Mouse (Mus musculus) left cerebral cortex, adult 2 months (tissue): ENCODE measurements around the gene Stom. TPM values are rescaled to one million over a fixed set of nuclear protein-coding genes. Genes with fewer than 3 reads are reported as not detected.

Experiments
- DNase-seq, 2 experiments: peaks; one replicate each; pipeline ENCODE4 v3.0.0; 2021 to 2022; ENCODE audit warnings: low spot score in 2 of 2, mixed read lengths in 1 of 2; ENCODE audit errors: extremely low spot score in 1 of 2
- H3K27ac ChIP-seq: fragments of 200-600 bp; 2 replicates; pipeline ENCODE4 v1.8.1; 2022
- H3K4me3 ChIP-seq: fragments of 200-600 bp; 2 replicates; pipeline ENCODE4 v1.8.1; 2022
- CTCF ChIP-seq: fragments of 200-600 bp; IDR thresholded peaks from 2 replicates; pipeline ENCODE4 v1.8.1; 2022; ENCODE audit warnings: antibody characterized with exemption, mild to moderate bottlenecking, moderate library complexity
- intact Hi-C: fragments of 180-260 bp; cut with DNase I; formaldehyde crosslinking; loops from one replicate; pipeline ENCODE4 v1.15.1; 2025
- total RNA-seq, 2 experiments: library from RNA; stranded (reverse); gene quantifications; 2 replicates each; pipeline ENCODE4 v1.2.3; 2021

Stom gene
- total RNA-seq, 2 experiments from 2014 or later: 6.3 to 6.7 TPM

GRCm38 (mm10) chr2:35314300-35314699 lies 22.5 kb downstream of the Stom start:
- intact Hi-C loops: no loop called here
- no peak overlapping the region for H3K27ac ChIP-seq
- no peak overlapping the region for H3K4me3 ChIP-seq
- DNase-seq: no peak
- TF ChIP-seq CTCF: no peak

GRCm38 (mm10) chr2:35309906-35310493 lies 26.8 kb downstream of the Stom start:
- intact Hi-C loops: no loop called here
- Histone ChIP-seq H3K4me3 (no peak overlapping the region), H3K27ac (no peak overlapping the region)
- no peak for DNase-seq
- TF ChIP-seq CTCF: no peak

- H3K4me3 ChIP-seq: no peak overlapping the region
- intact Hi-C loops: no loop called here
- DNase-seq: no peak
Observed at GRCm38 (mm10) chr2:35308166-35308565, 28.6 kb downstream of the Stom start.

GRCm38 (mm10) chr2:35302049-35302885 lies 34.5 kb downstream of the Stom start:
- DNase-seq: no peak
- intact Hi-C loops: no loop called here
- no peak for TF ChIP-seq CTCF
- Histone ChIP-seq H3K27ac (no peak overlapping the region), H3K4me3 (no peak overlapping the region)

More at GRCm38 (mm10) chr2:35308166-35308565, 28.6 kb downstream of the Stom start:
- H3K27ac ChIP-seq: no peak overlapping the region
- no peak for TF ChIP-seq CTCF

GRCm38 (mm10) chr2:35299437-35299836 lies 37.3 kb downstream of the Stom start:
- TF ChIP-seq CTCF: no peak
- no peak for DNase-seq
- H3K27ac ChIP-seq: no peak overlapping the region
- intact Hi-C loops: loop anchor here (2.0 to 10.0 kb wide), 4 partner anchors 49 to 605 kb away; no protein-coding TSS in a partner anchor
- H3K4me3 ChIP-seq: no peak overlapping the region

- peak; percentile 100 for TF ChIP-seq CTCF
- Histone ChIP-seq H3K4me3 (no peak overlapping the region), H3K27ac (no peak overlapping the region)
- intact Hi-C loops: loop anchor here (1.0 to 10.0 kb wide), 5 partner anchors 51 to 607 kb away; partner anchors contain the start of gene 4930402F06Rik
- peak; percentile 77 to 80 for DNase-seq
Observed at GRCm38 (mm10) chr2:35297703-35298332, 39.0 kb downstream of the Stom start.

GRCm38 (mm10) chr2:35293291-35293690 lies 43.5 kb downstream of the Stom start:
- TF ChIP-seq CTCF: no peak
- H3K27ac ChIP-seq: no peak overlapping the region
- H3K4me3 ChIP-seq: no peak overlapping the region
- intact Hi-C loops: loop anchor here (10.0 kb wide), 1 partner anchor 612 kb away; no protein-coding TSS in a partner anchor
- no peak for DNase-seq

GRCm38 (mm10) chr2:35292700-35293099 lies 44.1 kb downstream of the Stom start:
- DNase-seq: no peak
- Histone ChIP-seq H3K27ac (no peak overlapping the region), H3K4me3 (no peak overlapping the region)
- no peak for TF ChIP-seq CTCF
- intact Hi-C loops: loop anchor here (10.0 kb wide), 1 partner anchor 612 kb away; no protein-coding TSS in a partner anchor

GRCm38 (mm10) chr2:35291856-35292255 lies 44.9 kb downstream of the Stom start:
- TF ChIP-seq CTCF: peak; percentile 76
- intact Hi-C loops: loop anchor here (10.0 kb wide), 1 partner anchor 613 kb away; no protein-coding TSS in a partner anchor
- Histone ChIP-seq H3K27ac (no peak overlapping the region), H3K4me3 (no peak overlapping the region)
- peak in 1 of 2 experiments; percentile 32 for DNase-seq

GRCm38 (mm10) chr2:35288758-35289635 lies 47.8 kb downstream of the Stom start:
- no peak overlapping the region for H3K27ac ChIP-seq
- intact Hi-C loops: no loop called here
- TF ChIP-seq CTCF: peak; percentile 87
- peak; percentile 69 to 82 for DNase-seq
- no peak overlapping the region for H3K4me3 ChIP-seq

- Histone ChIP-seq H3K4me3 (no peak overlapping the region), H3K27ac (no peak overlapping the region)
- no peak for DNase-seq
- intact Hi-C loops: no loop called here
- no peak for TF ChIP-seq CTCF
Observed at GRCm38 (mm10) chr2:35287017-35287620, 49.7 kb downstream of the Stom start.
